Mouse (Mus musculus): ENCODE results near the gene Gm5788.

- TF ChIP-seq CTCF (conservative IDR thresholded peaks at IDR 0.05; ENCODE audit: low read length): no peak
- no peak for TF ChIP-seq POU5F1 (IDR thresholded peaks at IDR 0.05; ENCODE audit: borderline replicate concordance, low read length)
- no peak for TF ChIP-seq NANOG (IDR thresholded peaks at IDR 0.05; ENCODE audit: borderline replicate concordance, low read length)
Measured at GRCm38 (mm10) chr12:87474756-87475155, 19.8 kb upstream of the Gm5788 start.

Measured in E14TG2a.4 (cell line).